Mouse (Mus musculus) spleen, adult 2 months (tissue): Measurements from ENCODE around the gene Zmynd19. TPM values are rescaled to one million over a fixed set of nuclear protein-coding genes. Genes with fewer than 3 reads are reported as not detected.

Experiments
- DNase-seq, 2 experiments: peaks; one replicate each; pipeline versions ENCODE4 v3.0.0 to v3.0.0-alpha.2; 2012 to 2021; ENCODE audit warnings: low spot score in 2 of 2, low read depth in 1 of 2
- H3K27ac ChIP-seq: fragments of 200-500 bp; 2 replicates; pipeline ENCODE4 v1.5.1; 2012; ENCODE audit warnings: low read length, inconsistent platforms; ENCODE audit not compliant: insufficient read depth
- H3K27me3 ChIP-seq: fragments of 200-500 bp; 2 replicates; pipeline ENCODE4 v1.6.1; 2012; ENCODE audit warnings: mild to moderate bottlenecking, moderate library complexity, low read length, inconsistent platforms; ENCODE audit not compliant: control insufficient read depth, insufficient read depth
- H3K36me3 ChIP-seq: fragments of 200-500 bp; 2 replicates; pipeline ENCODE4 v1.6.1; 2012; ENCODE audit warnings: mild to moderate bottlenecking, low read length, inconsistent platforms; ENCODE audit not compliant: control insufficient read depth, insufficient read depth
- H3K4me1 ChIP-seq: fragments of 200-500 bp; 2 replicates; pipeline ENCODE4 v1.6.1; 2011; ENCODE audit warnings: inconsistent platforms; ENCODE audit not compliant: control insufficient read depth, insufficient read depth, insufficient read length
- H3K4me3 ChIP-seq: fragments of 200-500 bp; 2 replicates; pipeline ENCODE4 v1.5.1; 2011; ENCODE audit warnings: mild to moderate bottlenecking, inconsistent platforms; ENCODE audit not compliant: insufficient read depth, insufficient read length; ENCODE audit errors: extremely low read depth
- CTCF ChIP-seq: fragments of 200-500 bp; IDR thresholded peaks from 2 replicates; pipeline ENCODE4 v1.5.1; 2011; ENCODE audit warnings: mild to moderate bottlenecking, inconsistent platforms; ENCODE audit not compliant: insufficient read depth, insufficient read length, insufficient replicate concordance; ENCODE audit errors: extremely low read depth
- POLR2A ChIP-seq: fragments of 200-500 bp; IDR thresholded peaks from 2 replicates; pipeline ENCODE4 v1.6.1; 2011; ENCODE audit warnings: low read depth, low read length, inconsistent platforms
- WGBS: fragments of 180-500 bp; shearing (Covaris S2); methylation state at CpG from one replicate; pipeline ENCODE4 v1.1.7; 2018; 5-methylcytosine and 5-hydroxymethylcytosine counted together
- polyA plus RNA-seq: library from polyadenylated mRNA; depleted of rRNA; stranded (reverse); fragments of >200 nt; gene quantifications from 2 replicates; pipeline ENCODE4 v1.2.3, GENCODE M21; 2012; rRNA removed

The Zmynd19 gene
- polyA plus RNA-seq, 1 experiment: 4.9 TPM

GRCm38 (mm10) chr2:24996471-24996870 is 46.9 kb downstream of the Zmynd19 start:
- H3K4me1 ChIP-seq: no peaks in the 10 kb centered on the region
- H3K4me3 ChIP-seq: no peak overlapping the region
- WGBS: 92% methylated on average over 2 of the region's 2 CpGs
- no peaks in the 10 kb centered on the region for H3K27me3 ChIP-seq
- TF ChIP-seq CTCF (no peak), POLR2A (no peak)
- H3K36me3 ChIP-seq: peaks cover 36% of the 10 kb centered on the region
- no peak for DNase-seq
- no peak overlapping the region for H3K27ac ChIP-seq

GRCm38 (mm10) chr2:25000544-25001235 is 51.1 kb downstream of the Zmynd19 start:
- Histone ChIP-seq H3K27me3 (no peaks in the 10 kb centered on the region), H3K36me3 (peaks cover 41% of the 10 kb centered on the region), H3K4me1 (no peaks in the 10 kb centered on the region), H3K27ac (no peak overlapping the region), H3K4me3 (no peak overlapping the region)
- DNase-seq: peak in 1 of 2 experiments; percentile 25
- no peak for TF ChIP-seq POLR2A
- TF ChIP-seq CTCF: no peak
- WGBS: 97% methylated on average over 3 of the region's 3 CpGs

- H3K27ac ChIP-seq: no peak overlapping the region
- no peaks in the 10 kb centered on the region for H3K4me1 ChIP-seq
- H3K36me3 ChIP-seq: peaks cover 19% of the 10 kb centered on the region
- TF ChIP-seq CTCF (no peak), POLR2A (no peak)
- no peak for DNase-seq
- no peaks in the 10 kb centered on the region for H3K27me3 ChIP-seq
- 94% methylated on average over 9 of the region's 9 CpGs for WGBS
- no peak overlapping the region for H3K4me3 ChIP-seq
These were observed 54.6 kb downstream of the Zmynd19 start for GRCm38 (mm10) chr2:25003946-25004786.

GRCm38 (mm10) chr2:25006767-25007166 is 57.2 kb downstream of the Zmynd19 start:
- TF ChIP-seq CTCF (no peak), POLR2A (no peak)
- Histone ChIP-seq H3K4me3 (no peak overlapping the region), H3K27me3 (no peaks in the 10 kb centered on the region), H3K36me3 (peaks cover 22% of the 10 kb centered on the region; the same call in 1 of the 2 replicates), H3K27ac (no peak overlapping the region), H3K4me1 (no peaks in the 10 kb centered on the region)
- no peak for DNase-seq
- 94% methylated on average over 1 of the region's 1 CpGs for WGBS

GRCm38 (mm10) chr2:25008250-25008649 is 58.7 kb downstream of the Zmynd19 start:
- Histone ChIP-seq H3K27ac (no peak overlapping the region), H3K27me3 (no peaks in the 10 kb centered on the region), H3K4me3 (no peak overlapping the region), H3K36me3 (peaks cover 18% of the 10 kb centered on the region; the same call in 1 of the 2 replicates), H3K4me1 (no peaks in the 10 kb centered on the region)
- TF ChIP-seq CTCF: no peak
- no peak for TF ChIP-seq POLR2A
- no peak for DNase-seq

Other genes with a start within 250 kb of the Zmynd19 start
- 5.0 and 7.4 TPM in 2 replicates for gene Cacna1b, start 186.6 kb upstream of the Zmynd19 start, polyA plus RNA-seq
- gene Ehmt1, start 30.2 kb upstream of the Zmynd19 start, polyA plus RNA-seq: 39.4 and 43.8 TPM in 2 replicates
- gene Arrdc1, start 14.5 kb upstream of the Zmynd19 start, polyA plus RNA-seq: 192 and 248 TPM in 2 replicates
- gene Dph7, start 12.6 kb downstream of the Zmynd19 start, polyA plus RNA-seq: 16.0 and 18.3 TPM in 2 replicates
- gene Mrpl41, start 25.3 kb downstream of the Zmynd19 start, polyA plus RNA-seq: 12.6 and 18.8 TPM in 2 replicates
- gene Pnpla7, start 26.2 kb downstream of the Zmynd19 start, polyA plus RNA-seq: 43.0 and 50.4 TPM in 2 replicates
- gene Nsmf, start 104.6 kb downstream of the Zmynd19 start, polyA plus RNA-seq: 43.0 and 81.9 TPM in 2 replicates
- 0.05 and 0.14 TPM in 2 replicates for gene Entpd8, start 130.5 kb downstream of the Zmynd19 start, polyA plus RNA-seq
- 0.21 and 0.25 TPM in 2 replicates for gene Noxa1, start 145.4 kb downstream of the Zmynd19 start, polyA plus RNA-seq
- gene Nrarp, start 231.0 kb downstream of the Zmynd19 start, polyA plus RNA-seq: 8.0 and 13.8 TPM in 2 replicates
- gene Tor4a, start 247.1 kb downstream of the Zmynd19 start, polyA plus RNA-seq: 77.5 and 104 TPM in 2 replicates